Mouse (Mus musculus) embryonic fibroblast, embryonic 13.5 days (primary cell): ENCODE results near the gene Ulk2.

ENCODE experiments used
- CTCF ChIP-seq: IDR thresholded peaks from 2 replicates; pipeline ENCODE4 v1.5.1; 2011; ENCODE audit warnings: mild to moderate bottlenecking, control low read depth, low read length, moderate library complexity, borderline replicate concordance; ENCODE audit not compliant: insufficient read depth
- POLR2A ChIP-seq: IDR thresholded peaks from 2 replicates; pipeline ENCODE4 v1.6.1; 2011; ENCODE audit warnings: low read depth, mild to moderate bottlenecking, control low read depth, low read length, moderate library complexity

DNA sequence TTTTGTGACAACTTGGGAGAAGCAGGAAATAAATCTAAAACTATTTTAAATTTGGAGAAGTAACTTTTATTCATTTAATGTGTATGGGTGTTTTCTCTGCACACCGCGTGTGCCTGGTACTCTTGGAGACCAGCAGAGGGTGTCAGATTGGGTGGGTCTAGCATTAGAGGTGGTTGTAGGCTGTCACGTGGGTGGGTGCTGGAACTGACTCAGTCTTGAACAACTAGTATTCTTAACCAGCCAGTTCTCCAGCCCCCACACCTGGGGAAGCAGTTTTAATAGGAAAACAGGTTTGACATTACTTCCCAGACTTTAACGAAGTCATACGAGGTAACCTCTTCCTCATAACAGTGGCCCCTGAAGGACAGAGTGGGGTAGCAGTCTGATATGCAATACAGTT is 94.4 kb downstream of the Ulk2 start:
- TF ChIP-seq CTCF (no peak), POLR2A (no peak)
